Mouse (Mus musculus) large intestine, adult 2 months (tissue): ENCODE measurements at regions not wholly inside any gene's neighbourhood (a gene's known extent, or its start where the extent isn't known, plus 50 kb on each side); places are given as distances from the start of the nearest gene placed in this dataset.

Experiments
- DNase-seq: peaks from one replicate; pipeline ENCODE4 v3.0.0-alpha.2; 2012; ENCODE audit warnings: low read depth, low spot score
- WGBS: fragments of 180-500 bp; shearing (Covaris S2); methylation state at CpG from one replicate; pipeline ENCODE4 v1.1.7; 2018; 5-methylcytosine and 5-hydroxymethylcytosine counted together

DNA sequence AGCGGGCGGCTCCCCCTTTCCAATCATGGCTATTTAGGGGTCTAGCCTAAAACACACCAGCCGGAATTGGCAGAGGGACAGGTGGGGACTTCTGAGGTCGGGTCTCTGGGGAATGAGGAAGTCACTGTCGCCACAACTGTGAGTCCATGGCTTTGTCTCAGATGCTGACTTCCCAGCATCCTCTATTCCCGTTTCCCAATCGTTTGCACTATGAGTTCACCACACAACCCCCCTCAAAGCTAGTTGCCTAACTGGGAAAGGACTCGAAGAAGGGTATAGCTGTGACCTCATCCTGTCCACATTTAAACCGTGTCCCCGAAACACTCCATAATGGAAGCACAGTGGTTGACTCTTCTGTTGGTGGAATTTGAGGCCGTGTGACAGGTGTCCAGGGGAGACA is 102.8 kb upstream of the Tbx3 start:
- DNase-seq, result no peak
- 70% methylated on average over 11 of the region's 11 CpGs for WGBS

DNA sequence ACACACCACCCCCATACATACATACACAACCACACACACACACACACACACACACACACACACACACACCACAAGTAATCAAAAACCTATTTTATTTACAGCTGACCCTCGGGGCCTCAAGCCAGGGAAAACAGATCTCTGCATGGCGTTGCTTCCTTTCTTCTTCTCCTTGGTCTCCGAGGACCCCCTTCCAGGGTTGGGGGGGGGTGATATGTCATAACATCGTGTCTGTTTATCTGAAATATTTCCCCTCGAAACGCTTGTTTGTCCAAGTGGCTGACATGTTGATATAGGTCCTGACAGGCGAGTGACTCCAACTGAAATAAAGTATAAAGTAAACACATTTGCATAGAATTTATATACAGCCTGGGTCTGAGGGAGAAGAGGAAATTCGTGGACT is 100.4 kb upstream of the Tbx3 start:
- 30% methylated on average over 8 of the region's 8 CpGs for WGBS

DNA sequence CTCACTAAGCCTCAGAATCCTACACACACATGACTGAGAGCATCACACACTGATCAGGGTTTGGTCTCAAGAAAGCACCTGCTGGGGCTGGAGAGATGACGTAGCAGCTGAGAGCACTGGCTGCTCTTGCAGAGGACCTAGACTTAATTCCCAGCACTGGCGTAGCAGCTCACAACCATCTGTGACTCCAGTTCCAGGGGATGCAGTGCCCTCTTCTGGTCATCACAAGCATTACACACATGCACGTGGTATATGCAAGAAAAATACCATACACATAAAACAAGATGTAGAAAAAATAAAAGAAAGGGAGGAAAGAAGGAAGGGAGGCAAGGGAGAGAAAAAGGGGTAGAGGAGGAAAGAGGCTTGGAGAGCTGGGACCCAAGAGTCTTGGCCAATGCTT is 98.8 kb upstream of the Tbx3 start:
- 94% methylated on average over 3 of the region's 3 CpGs for WGBS
- no peak for DNase-seq

More for the DNA sequence above, 100.4 kb upstream of the Tbx3 start:
- no peak for DNase-seq

DNA sequence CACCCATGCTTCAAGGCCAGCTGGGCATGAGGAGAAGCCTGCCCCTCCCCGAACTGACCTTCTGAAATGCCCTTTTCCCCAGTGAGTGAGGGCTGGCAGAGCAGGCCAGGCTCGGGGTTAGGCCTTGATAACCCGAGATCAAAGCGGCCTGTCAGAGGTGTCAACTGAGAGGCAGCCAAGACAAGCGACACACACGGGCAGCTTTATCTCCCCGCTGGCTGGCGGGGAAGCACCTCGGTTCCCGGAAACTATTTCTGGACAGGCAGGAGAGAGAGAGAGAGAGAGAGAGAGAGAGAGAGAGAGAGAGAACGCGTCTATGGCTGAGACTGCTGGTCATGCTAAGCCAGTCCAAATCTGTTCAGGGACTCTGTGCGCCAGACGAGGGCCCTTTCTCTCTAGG is 95.3 kb upstream of the Tbx3 start:
- DNase-seq, result no peak
- 26% methylated on average over 14 of the region's 14 CpGs for WGBS

DNA sequence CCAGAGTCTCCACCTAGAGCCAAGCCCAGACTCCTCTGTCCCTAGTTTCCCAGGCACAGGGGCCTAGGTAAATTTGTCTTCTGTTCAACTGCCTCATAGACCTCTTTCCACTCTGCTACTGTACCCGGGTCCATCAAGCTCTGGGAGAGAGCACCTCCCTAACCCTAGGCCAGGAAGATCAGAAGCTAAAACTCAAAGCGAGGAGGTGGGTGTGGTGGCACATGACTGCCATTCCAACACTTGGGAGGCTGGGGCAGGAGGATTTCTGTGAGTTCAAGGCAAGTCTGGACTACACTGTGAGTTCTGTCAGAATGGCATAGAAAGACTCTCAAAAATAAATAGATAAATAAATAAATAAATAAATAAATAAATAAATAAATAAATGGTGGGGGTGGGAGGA is 91.2 kb upstream of the Tbx3 start:
- 72% methylated on average over 2 of the region's 2 CpGs for WGBS

DNA sequence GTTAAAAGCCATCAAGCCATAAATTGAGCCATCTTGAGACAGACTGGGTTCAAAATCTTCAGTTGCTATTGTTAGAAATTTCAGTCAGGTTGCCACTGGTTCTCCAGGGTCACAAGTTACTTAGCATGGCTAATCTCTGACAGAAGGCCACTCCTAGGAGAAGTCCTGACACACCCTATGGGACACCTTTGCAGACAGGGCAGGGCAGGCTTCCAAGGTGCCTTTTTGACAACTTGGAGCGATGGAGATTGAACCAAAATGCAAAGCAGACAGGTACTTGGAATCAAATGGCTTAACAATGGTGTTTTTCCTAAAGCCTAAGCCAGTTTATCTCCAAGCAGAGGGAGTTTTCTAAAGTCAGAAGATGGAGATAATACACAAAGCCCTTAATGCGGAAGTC is 90.7 kb upstream of the Tbx3 start:
- 48% methylated on average over 2 of the region's 2 CpGs for WGBS
- DNase-seq, result no peak

More for the DNA sequence above, 91.2 kb upstream of the Tbx3 start:
- no peak for DNase-seq

DNA sequence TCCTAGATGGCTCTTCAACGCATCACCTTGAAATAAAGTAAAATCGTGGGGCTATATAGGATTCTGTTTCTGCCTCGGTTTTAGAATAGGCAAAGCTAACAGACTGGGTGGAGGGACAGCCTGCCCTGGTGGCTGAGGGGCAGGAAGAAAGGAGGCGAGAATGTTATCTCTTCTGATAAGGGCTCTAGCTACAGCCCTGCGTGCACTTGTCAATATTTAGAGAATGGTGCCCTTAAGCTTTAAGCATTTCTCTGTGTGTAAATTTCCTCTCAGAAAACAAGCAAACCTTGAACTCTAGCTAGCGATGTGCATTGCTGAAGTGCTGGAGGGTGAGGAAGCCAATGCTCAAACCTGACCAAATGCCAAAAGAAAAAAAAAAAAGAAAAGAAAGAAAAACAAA is 90.1 kb upstream of the Tbx3 start:
- DNase-seq, result no peak
- 32% methylated on average over 6 of the region's 6 CpGs for WGBS

DNA sequence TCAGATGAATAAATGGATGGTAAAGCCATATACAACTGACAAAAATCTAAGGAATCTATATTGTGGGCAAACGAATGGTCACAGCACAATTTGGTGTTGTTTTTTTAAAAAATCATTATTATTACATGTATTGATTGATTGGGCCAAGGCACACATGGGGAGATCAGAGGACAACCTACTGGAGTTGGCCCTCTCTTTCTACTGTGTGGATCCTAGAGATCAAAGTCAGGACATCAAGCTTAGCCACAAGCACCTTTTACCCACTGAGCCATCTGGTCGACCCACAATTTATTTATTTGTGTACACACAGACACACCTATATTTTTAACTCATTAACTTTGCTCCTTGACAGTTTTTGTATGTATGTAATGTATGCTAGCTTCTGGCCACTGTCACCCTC is 89.7 kb upstream of the Tbx3 start:
- no peak for DNase-seq
- WGBS, result 33% methylated on average over 2 of the region's 2 CpGs

DNA sequence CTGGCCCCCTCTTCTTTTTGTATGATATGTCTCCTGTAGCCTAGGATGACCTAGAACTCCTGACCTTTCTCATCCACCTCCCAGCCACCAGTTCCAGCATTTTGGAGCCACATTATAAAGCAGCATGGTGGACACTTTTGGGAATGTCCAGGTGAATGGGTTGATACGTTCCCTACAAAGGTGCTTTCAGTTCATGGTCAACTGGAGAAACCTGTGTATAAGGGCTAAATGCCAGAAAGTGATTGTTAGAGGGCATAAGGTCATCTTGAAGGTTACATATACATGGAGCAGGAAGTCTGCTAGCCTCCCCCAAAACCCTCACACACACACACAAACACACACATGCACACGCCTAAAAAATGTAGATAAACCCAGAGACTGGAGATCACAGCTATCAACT is 86.1 kb upstream of the Tbx3 start:
- DNase-seq, result no peak
- 75% methylated on average over 2 of the region's 2 CpGs for WGBS

DNA sequence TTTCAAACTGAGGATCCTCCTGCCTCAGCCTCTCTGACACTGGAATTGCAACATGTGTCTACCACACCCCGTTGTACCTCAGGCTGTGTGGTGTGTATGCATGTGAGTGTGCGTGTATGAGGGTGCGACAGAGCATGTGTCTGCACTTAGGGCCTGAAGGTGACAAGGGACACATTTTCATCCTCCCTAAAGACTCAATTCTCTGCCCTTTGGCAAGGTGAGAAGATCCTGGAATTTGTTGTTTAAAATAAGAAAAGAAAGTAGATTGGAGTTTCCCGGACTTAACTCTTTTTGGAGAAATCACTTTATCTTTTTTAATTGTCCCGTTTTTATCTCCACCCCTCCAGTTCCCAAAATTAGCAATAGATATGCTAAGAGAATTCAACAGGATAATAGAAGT is 85.6 kb upstream of the Tbx3 start:
- 89% methylated on average over 5 of the region's 5 CpGs for WGBS
- DNase-seq, result no peak

DNA sequence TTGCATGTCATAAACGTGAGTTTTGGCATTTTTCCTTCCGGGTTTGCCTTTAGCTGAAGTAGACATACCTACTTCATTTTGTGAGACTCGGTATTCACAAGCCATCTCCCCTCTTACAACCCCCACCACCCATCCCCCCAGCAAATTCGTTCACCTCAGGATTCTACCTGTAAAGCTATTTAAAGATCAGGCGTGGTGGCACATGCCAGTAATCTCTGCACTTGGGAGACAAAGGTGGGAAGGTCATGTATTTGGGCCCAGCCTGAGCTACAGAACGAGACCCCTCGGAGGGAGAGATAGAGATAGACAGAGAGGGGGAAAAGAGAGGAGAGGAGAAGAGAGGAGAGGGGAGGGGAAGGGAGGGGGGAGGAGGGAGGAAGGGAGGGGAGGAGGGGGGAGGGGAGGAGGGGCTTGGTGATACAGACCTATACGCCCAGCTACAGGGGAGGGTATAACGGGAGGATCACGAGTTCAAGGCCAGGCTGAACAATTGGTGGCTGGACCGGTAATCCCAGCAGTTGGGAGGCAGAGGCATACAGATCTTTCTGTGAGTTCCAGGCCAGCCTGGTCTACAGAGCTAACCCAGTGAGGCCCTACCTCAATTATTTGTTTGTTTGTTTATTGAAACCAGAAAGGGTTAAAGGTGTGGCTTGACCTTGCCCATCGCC is 83.9 kb upstream of the Tbx3 start:
- WGBS, result 75% methylated on average over 12 of the region's 12 CpGs
- no peak for DNase-seq

DNA sequence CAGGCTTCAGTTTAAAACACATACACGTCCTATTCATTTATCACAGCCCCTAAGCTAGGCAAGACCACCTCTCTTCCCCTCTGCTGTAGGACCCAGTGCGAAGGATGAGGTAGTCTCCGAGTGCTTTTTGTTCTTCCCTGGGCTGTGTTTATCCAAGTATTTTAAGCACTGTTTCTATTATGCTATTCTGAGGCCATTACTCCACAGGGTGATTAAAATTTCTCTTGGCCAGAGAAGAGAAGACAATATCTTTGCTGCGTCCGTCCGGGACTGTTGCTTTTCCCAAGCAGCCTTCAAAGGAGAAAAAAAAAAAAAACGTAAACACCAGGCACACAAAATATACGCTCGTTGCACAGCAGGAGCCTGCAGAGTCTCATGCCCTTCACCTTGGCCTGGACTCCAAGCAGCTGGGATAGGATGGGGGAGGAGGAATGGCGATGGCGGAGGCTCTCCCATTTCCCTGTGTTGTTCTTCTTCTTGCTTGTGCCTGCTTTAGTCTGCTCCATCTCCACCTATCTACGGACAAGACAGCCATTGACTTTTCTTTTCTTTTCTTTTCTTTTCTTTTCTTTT is 83.1 kb upstream of the Tbx3 start:
- no peak for DNase-seq
- 66% methylated on average over 12 of the region's 12 CpGs for WGBS

DNA sequence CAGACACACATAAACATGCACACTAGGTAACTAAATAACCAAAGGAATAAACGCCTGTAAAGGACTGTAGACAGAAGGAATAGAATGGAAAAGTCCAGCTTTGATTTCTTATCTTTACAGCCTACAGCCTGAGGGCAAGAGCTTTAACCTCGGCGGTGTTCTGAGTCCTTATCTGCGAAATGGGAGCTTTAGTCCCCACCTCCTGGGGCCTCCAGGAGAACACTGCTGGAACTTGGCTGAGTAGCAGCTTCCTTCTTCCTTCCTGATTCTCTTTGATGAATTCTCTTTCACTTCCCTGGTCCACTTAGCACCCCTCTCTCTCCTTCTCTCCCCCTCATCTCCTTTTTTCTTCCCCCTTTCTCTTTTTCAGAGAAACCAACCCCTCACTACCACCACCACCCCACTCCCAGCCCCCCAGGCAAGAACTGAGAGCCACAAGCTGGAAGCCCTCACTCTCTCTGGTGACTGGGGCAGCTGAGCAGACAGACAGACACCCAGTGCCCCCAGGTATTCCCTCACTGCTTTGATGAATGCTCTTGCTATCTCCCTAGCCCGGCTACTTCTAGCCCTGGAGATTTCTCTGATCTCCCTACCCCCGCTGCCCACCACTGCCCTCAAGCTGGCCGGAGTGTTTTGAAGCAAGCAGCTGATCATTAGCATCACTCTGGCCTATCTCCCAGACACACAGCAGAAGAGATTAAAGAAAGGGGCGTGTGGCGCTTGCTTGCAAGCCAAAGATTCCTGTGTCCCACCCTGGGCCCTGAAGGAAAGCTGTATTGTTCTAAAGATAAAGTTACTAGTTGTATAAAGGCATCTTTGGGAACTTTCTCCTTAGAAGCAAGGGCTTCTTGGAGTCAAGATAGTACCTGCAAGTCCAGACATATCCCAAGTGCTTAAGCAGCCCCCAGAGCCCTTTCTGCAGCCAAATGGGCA is 81.9 kb upstream of the Tbx3 start:
- DNase-seq, result no peak
- WGBS, result 41% methylated on average over 9 of the region's 9 CpGs

DNA sequence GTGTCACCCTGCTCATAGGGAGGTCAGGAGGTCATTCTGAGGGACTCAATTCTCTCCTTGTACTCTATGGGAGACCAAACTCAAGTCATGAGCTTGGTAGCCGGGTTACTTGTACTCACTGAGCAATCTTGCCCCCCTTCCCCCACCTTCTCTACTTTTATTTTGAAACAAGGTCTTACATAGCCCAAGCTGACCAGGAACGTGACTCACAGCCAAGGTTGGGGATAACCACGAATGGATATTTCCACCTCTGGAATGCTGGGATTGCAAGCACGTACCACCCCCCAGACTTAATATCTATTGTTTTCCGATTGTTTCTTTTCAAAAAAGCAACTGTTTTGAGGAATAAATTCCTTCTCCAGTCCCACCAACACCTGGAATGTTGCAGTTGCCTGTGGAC is 79.2 kb upstream of the Tbx3 start:
- WGBS, result 78% methylated on average over 5 of the region's 5 CpGs
- no peak for DNase-seq

DNA sequence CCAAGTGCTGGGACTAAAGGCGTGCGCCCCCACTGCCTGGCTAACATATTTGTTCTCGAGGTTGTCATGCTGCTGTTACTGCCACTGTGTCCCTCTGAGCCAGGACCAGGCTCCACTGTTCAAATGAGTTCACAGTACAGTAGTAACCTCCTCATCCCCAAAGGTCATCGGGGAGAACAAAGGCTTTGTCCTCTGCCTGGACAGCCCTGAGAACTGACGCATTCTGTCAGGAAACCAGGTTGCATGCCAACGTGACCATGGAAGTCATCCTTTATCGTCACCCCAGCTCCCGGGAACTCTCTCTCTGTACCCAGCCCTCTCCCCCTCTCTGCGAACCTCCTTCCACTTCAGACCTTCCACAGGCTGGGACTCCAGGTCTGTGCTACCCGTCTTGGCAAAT is 77.6 kb upstream of the Tbx3 start:
- 89% methylated on average over 10 of the region's 10 CpGs for WGBS
- DNase-seq, result no peak

DNA sequence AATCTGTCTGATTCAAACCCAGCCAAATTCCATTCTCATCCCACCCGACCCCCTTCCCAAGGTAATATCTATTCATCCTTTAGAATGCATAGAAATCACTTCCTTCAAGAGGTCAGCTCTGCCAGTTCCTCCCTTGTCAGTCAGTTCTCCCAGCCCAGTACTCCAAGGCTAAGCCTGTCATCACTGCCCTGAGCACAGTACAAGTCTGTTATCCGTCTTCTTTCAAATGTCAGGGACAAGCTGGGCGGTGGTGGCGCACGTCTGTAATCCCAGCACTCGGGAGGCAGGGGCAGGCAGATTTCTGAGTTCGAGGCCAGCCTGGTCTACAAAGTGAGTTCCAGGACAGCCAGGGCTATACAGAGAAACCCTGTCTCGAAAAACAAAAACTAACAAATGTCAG is 75.9 kb upstream of the Tbx3 start:
- DNase-seq, result no peak
- 86% methylated on average over 8 of the region's 8 CpGs for WGBS

DNA sequence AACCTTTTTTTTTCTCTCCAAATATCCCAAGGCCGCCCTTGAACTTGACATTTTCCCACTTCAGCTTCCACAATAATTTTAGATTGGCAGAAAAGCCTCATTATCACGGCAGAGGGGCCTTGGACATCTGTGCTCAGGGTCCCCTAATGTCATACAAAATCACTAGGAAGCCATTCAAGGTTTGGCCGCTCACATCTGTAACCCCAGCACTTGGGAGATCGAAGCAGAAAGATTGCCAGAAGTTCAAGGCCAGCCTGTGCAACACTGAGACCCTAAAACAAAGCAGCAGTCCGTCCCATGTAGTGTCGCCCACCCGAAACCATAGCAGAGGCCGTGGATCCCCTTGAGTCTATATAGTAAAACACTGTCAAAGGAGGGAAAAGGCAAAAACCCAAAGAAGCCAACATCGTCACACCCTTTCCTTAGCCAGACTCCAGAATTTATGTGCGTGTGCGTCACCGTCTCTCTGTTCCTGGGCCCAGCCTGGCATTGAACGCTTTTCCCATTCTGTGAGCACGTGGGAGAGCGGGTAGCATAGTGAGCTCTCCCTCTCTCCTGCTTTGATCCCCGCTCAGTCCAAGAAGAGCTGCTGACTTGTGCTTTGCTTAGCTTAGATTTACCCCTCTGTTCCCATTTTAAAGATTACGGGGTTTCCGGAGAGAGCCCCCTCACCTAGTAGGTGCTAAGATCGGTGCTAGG is 74.0 kb upstream of the Tbx3 start:
- no peak for DNase-seq
- WGBS, result 91% methylated on average over 19 of the region's 19 CpGs

DNA sequence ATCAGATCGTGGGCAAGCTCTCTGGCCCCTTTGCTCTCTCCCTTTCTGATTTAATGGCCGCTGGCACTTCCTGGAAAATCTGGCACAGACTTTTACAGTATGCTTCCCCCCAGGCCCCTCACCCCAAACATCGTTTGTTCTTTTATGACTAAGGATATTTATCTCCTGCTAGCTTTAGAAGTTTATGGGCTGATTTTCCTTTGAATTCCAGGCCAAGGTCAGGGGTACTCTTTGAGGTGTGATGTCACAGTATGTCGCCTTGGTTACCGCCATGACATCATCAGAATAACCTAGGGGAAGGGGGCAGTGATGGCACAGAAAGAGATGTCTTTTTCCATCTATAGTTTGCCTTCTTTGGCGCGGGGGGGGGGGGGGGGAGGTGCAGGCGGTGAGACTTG is 73.5 kb upstream of the Tbx3 start:
- no peak for DNase-seq
- WGBS, result 54% methylated on average over 8 of the region's 8 CpGs

DNA sequence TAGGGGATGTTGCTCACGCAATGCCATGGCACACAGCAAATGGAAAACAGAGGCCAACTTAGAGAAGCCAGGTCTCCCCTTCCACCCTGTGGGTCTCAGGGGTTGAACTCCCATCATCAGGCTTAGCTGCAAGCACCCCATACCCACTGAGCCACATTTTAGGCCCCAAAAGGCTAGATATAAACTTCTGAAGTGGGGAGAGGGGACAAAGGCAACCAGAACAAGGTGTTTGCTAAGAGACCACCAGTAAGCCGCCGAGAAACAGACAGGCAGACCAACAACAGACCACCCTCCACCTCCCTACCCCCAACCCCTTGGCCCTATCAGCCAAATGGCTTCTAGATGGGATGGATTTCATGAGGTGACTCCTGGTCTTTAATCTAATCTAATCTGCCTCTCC is 72.9 kb upstream of the Tbx3 start:
- DNase-seq, result no peak
- WGBS, result 83% methylated on average over 3 of the region's 3 CpGs

DNA sequence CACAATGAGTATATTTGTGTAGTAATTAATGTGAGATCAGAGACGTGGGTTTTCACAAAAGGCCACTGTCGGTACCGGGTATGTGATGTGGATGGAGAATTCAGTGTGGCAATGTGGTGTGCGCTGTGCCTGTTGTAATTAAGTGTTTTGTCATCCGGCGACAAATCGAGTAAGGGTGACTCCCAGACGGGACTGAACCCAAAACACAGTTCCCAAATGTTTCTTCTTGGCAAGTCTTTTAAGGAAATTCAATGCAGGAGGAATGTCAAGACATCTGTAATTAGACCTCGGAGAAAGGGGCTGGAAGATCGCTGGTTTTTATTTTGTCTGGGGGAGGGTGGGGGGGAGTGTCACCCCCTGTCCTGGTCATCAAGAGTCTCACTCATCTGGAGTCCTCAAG is 72.3 kb upstream of the Tbx3 start:
- no peak for DNase-seq
- 73% methylated on average over 10 of the region's 10 CpGs for WGBS
